Mouse (Mus musculus): Measurements from ENCODE around the gene Ssx2ip. TPM values are rescaled to one million over a fixed set of nuclear protein-coding genes. Genes with fewer than 3 reads are reported as not detected.
"Not testable (repeated sequence)": the region's sequence is repeated elsewhere in the genome, so short reads cannot be mapped to it uniquely, and the experiment has no call there.

The Ssx2ip gene
- polyA plus RNA-seq, 1 experiment from 2014 or later = 20.1 TPM

DNA sequence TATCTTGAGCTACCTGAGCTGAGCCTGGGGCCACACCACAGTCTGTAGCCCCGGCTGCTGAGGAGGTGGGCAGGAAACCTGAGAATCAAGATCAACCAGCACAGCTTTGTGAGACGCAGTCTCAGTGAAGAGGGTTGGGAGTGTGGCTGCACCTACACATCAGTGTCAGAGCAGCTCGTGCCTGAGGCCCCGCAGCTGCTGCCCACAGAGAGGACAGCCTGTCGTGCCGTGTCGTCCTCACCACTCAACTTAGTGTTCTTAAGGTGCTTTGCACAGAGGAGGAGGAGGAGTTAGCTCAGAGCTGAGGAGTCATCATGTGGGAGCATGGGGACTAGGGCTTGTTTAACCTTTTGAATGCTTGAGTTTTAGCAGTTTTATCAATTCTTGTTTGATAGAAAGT, 21.5 kb downstream of the Ssx2ip start:
- DNase-seq (ENCODE audit: low spot score) = no peak
- Histone ChIP-seq H3K9me3 (replicated peaks) (no peaks in the 10 kb centered on the region), H3K27ac (no peak overlapping the region), H3K4me1 (peaks cover 6% of the 10 kb centered on the region), H3K27me3 (ENCODE audit: low read depth, poor library complexity, severe bottlenecking) (no peaks in the 10 kb centered on the region), H3K36me3 (peaks cover 65% of the 10 kb centered on the region), H3K4me3 (no peak overlapping the region)
- WGBS = 70% methylated on average over 7 of the region's 7 CpGs

DNA sequence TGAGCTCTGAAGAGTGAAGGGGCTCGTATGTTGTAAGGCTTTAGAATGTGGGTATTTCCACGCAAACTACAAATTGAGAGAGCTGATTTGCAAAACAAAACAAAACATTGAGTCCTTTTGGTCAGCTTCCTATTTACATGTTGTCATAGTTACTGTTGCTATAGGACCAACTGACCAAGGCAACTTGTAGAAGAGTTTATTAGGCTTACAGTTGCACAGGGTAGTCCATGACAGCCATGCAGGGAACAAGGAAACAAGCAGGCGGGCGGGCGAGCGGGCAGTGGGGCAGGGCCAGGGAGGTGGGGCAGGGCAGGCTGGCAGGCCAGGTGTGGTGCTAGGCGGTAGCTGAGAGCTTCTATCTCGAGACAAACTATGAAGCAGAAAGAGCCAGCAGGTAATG, 22.0 kb downstream of the Ssx2ip start:
- WGBS = 91% methylated on average over 8 of the region's 8 CpGs
- no peak overlapping the region for H3K4me3 ChIP-seq
- no peaks in the 10 kb centered on the region for H3K27me3 ChIP-seq (ENCODE audit: low read depth, poor library complexity, severe bottlenecking)
- H3K4me1 ChIP-seq = peaks cover 6% of the 10 kb centered on the region
- no peak overlapping the region for H3K27ac ChIP-seq
- H3K9me3 ChIP-seq (replicated peaks) = no peaks in the 10 kb centered on the region
- no peak for DNase-seq (ENCODE audit: low spot score)
- peaks cover 67% of the 10 kb centered on the region for H3K36me3 ChIP-seq

DNA sequence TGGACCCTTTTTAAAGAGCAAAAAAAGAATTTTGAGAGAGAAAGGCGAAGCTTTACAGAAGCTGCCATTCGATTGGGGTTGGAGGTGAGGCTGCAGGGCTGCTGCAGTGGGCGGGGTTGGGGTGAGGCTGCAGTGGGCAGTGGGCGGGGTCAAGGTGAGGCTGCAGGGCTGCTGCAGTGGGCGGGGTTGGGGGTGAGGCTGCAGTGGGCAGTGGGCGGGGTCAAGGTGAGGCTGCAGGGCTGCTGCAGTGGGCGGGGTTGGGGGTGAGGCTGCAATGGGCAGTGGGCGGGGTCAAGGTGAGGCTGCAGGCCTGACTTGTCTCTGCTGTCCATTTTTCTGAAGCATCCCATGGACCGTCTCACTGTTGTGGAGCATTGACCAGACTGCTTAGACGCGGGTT, 28.6 kb downstream of the Ssx2ip start:
- H3K27ac ChIP-seq; H3K4me3 ChIP-seq; DNase-seq (ENCODE audit: low spot score); H3K27me3 ChIP-seq (ENCODE audit: low read depth, poor library complexity, severe bottlenecking); H3K9me3 ChIP-seq (replicated peaks); H3K4me1 ChIP-seq: not testable (repeated sequence)
- peaks cover 79% of the 10 kb centered on the region for H3K36me3 ChIP-seq
- WGBS = 90% methylated on average over 11 of the region's 11 CpGs

DNA sequence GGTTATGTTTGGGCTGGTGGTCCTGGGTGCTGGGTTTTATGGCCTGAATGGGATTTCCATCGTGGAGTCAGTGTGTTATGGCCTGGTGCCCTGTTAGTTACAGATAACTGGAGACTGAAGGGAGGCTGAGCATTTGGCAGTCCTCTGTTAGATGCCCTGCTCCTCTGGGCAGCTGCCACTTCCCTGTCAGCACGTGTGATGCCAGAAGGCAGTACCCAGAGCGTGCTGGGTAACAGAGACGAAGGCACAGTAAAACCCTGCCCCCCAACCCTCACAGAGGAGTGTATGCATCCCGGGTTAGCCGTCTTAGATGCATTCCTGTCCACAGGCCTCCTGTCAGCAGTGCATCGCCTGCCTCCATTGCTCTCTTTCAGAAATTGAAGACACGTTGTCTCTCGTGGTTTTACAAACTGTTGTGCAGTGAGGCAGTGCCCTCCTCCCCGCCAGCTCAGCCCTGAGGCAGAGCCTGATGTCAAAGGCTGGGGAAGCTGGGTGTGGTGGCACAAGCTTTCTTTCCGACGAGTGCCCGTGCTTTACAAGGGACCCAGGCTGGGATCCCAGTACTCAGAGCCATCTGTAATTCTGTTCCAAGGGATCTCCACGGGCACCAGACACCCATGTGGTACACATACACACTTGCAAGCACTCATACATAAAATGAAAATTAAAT, 29.4 kb downstream of the Ssx2ip start:
- Histone ChIP-seq H3K27ac (no peak overlapping the region), H3K27me3 (ENCODE audit: low read depth, poor library complexity, severe bottlenecking) (no peaks in the 10 kb centered on the region), H3K9me3 (replicated peaks) (no peaks in the 10 kb centered on the region), H3K36me3 (peaks cover 79% of the 10 kb centered on the region), H3K4me3 (no peak overlapping the region), H3K4me1 (no peaks in the 10 kb centered on the region)
- 90% methylated on average over 14 of the region's 14 CpGs for WGBS
- DNase-seq (ENCODE audit: low spot score) = no peak

DNA sequence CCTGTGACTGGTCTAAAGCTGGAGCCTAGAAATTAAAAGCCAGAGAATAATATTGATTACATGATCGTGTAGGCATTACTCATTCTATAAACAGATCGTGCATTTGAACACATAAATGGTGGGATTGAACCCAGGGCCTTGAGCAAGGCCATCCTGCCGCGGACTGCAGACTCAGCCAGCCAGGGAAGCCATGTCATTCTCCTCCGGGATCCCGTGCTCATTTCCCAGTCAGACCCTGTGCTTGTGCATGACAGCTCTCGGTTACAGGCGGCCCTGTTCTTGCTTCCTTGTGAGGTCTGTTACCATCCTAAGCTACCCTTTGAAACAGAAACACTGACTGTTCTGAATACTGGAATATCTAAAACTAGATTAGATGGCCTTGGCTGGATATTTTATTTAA, 30.2 kb downstream of the Ssx2ip start:
- DNase-seq (ENCODE audit: low spot score) = no peak

DNA sequence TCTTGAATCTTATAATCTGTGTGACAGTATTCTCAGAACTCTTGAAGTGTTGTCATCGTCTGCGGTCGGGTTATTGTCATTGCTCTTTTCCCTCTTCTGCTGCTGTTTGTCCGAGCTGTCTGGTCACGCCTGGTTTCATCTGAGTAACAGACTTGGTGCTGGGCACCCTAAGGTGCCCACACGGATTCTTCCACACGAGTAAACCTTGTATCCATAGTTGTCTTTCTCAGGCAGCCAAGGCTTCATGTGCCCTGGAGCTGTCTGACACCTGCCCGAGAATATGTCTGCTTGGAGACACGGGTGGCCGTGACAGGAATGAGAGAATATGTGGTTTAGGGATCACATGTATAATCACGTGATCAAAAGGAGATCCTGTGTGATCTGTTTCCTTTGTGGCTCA, 31.1 kb downstream of the Ssx2ip start:
- Histone ChIP-seq H3K36me3 (peaks cover 81% of the 10 kb centered on the region), H3K4me1 (no peaks in the 10 kb centered on the region), H3K4me3 (no peak overlapping the region), H3K9me3 (replicated peaks) (no peaks in the 10 kb centered on the region), H3K27ac (no peak overlapping the region), H3K27me3 (ENCODE audit: low read depth, poor library complexity, severe bottlenecking) (no peaks in the 10 kb centered on the region)
- no peak for DNase-seq (ENCODE audit: low spot score)
- WGBS = 95% methylated on average over 11 of the region's 11 CpGs

More for the DNA sequence above, 30.2 kb downstream of the Ssx2ip start:
- Histone ChIP-seq H3K27me3 (ENCODE audit: low read depth, poor library complexity, severe bottlenecking) (no peaks in the 10 kb centered on the region), H3K27ac (no peak overlapping the region), H3K36me3 (peaks cover 75% of the 10 kb centered on the region), H3K4me1 (no peaks in the 10 kb centered on the region), H3K4me3 (no peak overlapping the region), H3K9me3 (replicated peaks) (no peaks in the 10 kb centered on the region)
- 96% methylated on average over 8 of the region's 8 CpGs for WGBS

DNA sequence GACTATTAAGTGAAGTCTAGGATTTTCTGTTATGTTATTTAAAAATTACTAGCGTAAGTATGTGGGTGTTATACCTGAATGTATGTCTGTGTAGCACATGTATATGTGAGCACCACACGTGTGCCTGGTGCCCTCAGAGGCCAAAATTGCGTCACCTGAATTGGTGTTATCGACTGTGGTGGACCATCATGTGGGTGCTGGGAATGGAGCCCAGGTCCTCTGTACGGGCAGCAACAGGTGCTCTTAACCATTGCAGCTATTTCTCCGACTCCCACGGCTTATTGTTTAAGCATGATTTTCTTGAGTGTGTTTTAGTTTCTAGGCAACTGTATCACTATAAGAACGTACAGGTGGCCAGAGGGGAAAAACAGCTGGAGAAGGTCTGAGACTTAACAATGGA, 31.7 kb downstream of the Ssx2ip start:
- H3K27ac ChIP-seq = no peak overlapping the region
- H3K36me3 ChIP-seq = peaks cover 77% of the 10 kb centered on the region
- no peaks in the 10 kb centered on the region for H3K27me3 ChIP-seq (ENCODE audit: low read depth, poor library complexity, severe bottlenecking)
- H3K9me3 ChIP-seq (replicated peaks) = no peaks in the 10 kb centered on the region
- 95% methylated on average over 8 of the region's 8 CpGs for WGBS
- DNase-seq (ENCODE audit: low spot score) = no peak
- no peak overlapping the region for H3K4me3 ChIP-seq
- H3K4me1 ChIP-seq = no peaks in the 10 kb centered on the region

DNA sequence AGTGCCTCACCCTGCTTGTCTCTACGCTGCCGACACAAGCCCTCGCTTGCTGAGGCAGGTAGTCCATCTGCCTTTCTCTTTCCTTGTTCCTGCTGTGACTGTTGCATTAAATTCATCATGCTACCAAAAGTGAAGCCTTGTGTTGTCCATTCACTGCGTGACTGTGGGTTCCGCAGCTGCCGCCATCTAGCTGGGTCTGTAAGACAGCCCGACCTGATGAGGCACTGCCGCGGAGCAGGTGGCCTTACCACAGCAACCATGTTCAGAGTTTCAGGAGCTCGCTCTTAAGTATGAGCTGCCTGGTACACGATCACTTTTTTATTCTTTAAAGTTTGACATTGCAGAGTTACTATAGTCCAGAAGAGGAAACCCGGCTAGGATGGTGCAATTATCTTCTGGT, 35.6 kb downstream of the Ssx2ip start:
- DNase-seq (ENCODE audit: low spot score) = peak; percentile 19
- Histone ChIP-seq H3K9me3 (replicated peaks) (no peaks in the 10 kb centered on the region), H3K36me3 (peaks cover 47% of the 10 kb centered on the region), H3K27ac (no peak overlapping the region), H3K27me3 (ENCODE audit: low read depth, poor library complexity, severe bottlenecking) (no peaks in the 10 kb centered on the region), H3K4me3 (no peak overlapping the region), H3K4me1 (no peaks in the 10 kb centered on the region)
- WGBS = 94% methylated on average over 12 of the region's 12 CpGs

DNA sequence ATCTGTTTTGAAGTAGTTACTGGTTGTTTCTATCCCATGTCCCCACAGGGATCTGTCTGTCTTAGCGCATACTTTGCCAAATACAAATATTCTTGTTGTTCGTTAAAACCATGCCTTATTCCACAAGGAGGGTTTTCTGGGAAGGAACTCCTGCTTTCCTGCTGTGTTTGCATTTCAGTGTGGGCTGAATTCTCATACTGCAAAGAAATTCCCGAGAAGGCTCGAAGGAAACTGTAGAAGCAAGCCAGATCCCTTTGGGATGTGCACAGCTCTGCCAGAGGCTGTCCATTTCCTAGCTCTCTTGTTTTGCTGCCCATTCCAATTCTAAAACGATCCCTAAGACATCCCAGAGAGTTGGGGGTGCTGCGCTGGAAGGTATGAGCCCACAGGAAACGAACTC, 36.0 kb downstream of the Ssx2ip start:
- Histone ChIP-seq H3K36me3 (peaks cover 46% of the 10 kb centered on the region), H3K9me3 (replicated peaks) (no peaks in the 10 kb centered on the region), H3K27me3 (ENCODE audit: low read depth, poor library complexity, severe bottlenecking) (no peaks in the 10 kb centered on the region), H3K4me1 (no peaks in the 10 kb centered on the region), H3K4me3 (no peak overlapping the region), H3K27ac (no peak overlapping the region)
- DNase-seq (ENCODE audit: low spot score) = peak; percentile 19
- WGBS = 91% methylated on average over 7 of the region's 7 CpGs

DNA sequence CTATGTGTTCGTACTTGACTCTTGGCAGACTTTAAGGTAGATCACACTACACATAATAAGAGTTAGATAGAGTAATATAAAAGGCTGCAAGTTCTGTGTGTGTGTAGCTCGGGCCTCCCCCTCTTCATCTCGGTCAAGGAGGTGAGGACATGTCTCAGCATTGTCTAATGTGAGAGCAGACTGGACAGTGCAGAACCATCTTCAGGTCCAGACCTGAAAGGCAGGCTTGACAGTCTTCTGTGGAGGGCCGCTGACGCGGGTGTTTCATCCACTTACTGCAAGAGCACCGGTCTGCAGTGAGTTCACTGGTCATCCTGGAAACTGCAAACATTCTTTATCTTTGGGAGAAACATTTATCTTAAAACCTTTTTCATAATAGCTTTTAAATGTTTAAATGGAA, 38.0 kb downstream of the Ssx2ip start:
- Histone ChIP-seq H3K9me3 (replicated peaks) (no peaks in the 10 kb centered on the region), H3K4me3 (no peak overlapping the region), H3K27ac (no peak overlapping the region), H3K36me3 (peaks cover 27% of the 10 kb centered on the region), H3K4me1 (no peaks in the 10 kb centered on the region), H3K27me3 (ENCODE audit: low read depth, poor library complexity, severe bottlenecking) (no peaks in the 10 kb centered on the region)
- WGBS = 94% methylated on average over 7 of the region's 7 CpGs
- DNase-seq (ENCODE audit: low spot score) = no peak

DNA sequence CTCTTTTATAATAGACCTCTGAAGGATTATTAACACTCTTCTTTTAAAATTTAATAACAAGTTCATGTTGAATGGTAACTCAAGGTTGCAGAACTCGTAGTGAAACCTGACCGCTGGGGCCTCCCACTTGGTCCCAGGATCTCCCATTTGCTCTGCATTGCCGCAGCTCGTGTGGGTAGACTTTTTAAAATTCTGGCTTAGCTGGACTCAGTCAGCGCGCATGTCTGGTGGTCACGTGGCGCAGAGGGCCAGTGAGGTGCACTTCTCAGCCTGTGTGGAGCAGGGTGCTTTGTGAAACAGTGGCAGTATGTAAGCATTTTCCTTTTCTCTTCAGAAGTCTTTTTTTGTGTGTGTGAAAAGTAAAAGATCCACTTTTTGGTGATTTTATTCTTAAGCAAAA, 38.5 kb downstream of the Ssx2ip start:
- Histone ChIP-seq H3K27ac (no peak overlapping the region), H3K36me3 (peaks cover 23% of the 10 kb centered on the region), H3K27me3 (ENCODE audit: low read depth, poor library complexity, severe bottlenecking) (no peaks in the 10 kb centered on the region), H3K9me3 (replicated peaks) (no peaks in the 10 kb centered on the region), H3K4me3 (no peak overlapping the region), H3K4me1 (no peaks in the 10 kb centered on the region)
- DNase-seq (ENCODE audit: low spot score) = no peak
- 95% methylated on average over 8 of the region's 8 CpGs for WGBS

DNA sequence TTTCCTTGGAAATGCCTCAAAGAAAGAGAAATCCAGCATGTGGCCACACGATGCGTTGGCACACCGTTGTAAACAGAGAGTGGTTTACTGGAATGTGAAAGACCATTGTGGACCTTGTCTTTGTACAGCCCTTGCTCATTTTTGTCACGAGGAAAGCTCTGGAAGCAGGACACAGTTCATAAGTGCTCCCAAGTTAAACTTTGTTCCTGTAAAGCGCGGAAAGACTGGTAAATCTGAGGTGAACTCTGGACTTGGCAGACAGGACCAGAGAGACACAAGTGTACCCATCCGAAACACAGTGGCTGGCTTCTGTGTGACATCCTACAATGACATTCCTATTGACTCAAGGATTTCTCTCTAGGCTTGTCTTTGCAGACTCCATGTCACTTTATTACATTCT, 38.9 kb downstream of the Ssx2ip start:
- Histone ChIP-seq H3K9me3 (replicated peaks) (no peaks in the 10 kb centered on the region), H3K36me3 (peaks cover 18% of the 10 kb centered on the region)

DNA sequence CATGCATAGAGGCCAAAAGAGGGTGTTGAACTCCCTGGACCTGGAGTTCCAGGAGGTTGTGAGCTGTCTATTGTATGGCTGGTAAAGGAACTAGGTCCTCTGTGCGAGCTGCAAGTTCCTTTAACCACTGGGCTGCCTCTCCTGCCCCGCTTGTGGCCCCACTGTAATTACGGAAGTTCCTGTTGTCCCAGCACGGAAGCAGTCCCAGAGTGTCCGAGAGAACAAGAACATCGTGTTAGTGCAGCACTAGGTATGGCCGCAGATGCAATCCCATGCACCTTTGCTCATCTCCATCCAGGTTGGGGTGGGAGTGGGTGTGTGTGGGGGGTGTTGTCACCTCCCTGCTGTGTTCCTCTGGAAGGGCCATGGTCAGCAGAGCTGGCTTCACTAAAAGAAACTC, 40.4 kb downstream of the Ssx2ip start:
- Histone ChIP-seq H3K4me3 (no peak overlapping the region), H3K36me3 (peaks cover 11% of the 10 kb centered on the region; the same call in 1 of the 2 replicates), H3K27ac (no peak overlapping the region), H3K27me3 (ENCODE audit: low read depth, poor library complexity, severe bottlenecking) (no peaks in the 10 kb centered on the region), H3K9me3 (replicated peaks) (no peaks in the 10 kb centered on the region), H3K4me1 (0 out of 2 replicates have a peak, but pooled peaks cover 2% of the 10 kb centered on the region)
- no peak for DNase-seq (ENCODE audit: low spot score)
- WGBS = 87% methylated on average over 7 of the region's 7 CpGs

More for the DNA sequence above, 38.9 kb downstream of the Ssx2ip start:
- Histone ChIP-seq H3K4me3 (no peak overlapping the region), H3K27ac (no peak overlapping the region), H3K27me3 (ENCODE audit: low read depth, poor library complexity, severe bottlenecking) (no peaks in the 10 kb centered on the region), H3K4me1 (no peaks in the 10 kb centered on the region)
- no peak for DNase-seq (ENCODE audit: low spot score)
- 96% methylated on average over 7 of the region's 7 CpGs for WGBS

DNA sequence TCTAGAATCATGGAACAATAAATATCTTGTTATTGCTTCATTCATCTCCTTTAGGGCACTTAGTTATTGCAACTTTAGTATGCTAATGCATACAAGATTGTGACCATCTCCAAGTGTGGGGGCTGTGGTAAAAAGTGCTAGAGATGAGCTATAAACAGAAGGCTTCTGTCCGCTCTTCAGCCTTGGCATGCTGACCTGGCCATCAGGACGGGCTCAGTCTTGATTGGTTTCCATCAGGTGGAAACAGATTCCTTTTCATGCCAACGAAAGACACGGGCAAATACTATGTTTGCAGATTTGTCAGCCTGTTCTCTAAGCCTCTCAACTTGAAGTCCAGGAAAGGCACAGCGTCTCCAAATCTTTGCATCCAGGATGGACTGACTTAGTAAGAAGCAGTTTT, 42.7 kb downstream of the Ssx2ip start:
- 0 out of 2 replicates have a peak, but pooled peaks cover 2% of the 10 kb centered on the region for H3K36me3 ChIP-seq
- no peak overlapping the region for H3K4me3 ChIP-seq
- no peaks in the 10 kb centered on the region for H3K9me3 ChIP-seq (replicated peaks)
- H3K4me1 ChIP-seq = peaks cover 18% of the 10 kb centered on the region
- DNase-seq (ENCODE audit: low spot score) = no peak
- no peaks in the 10 kb centered on the region for H3K27me3 ChIP-seq (ENCODE audit: low read depth, poor library complexity, severe bottlenecking)
- 93% methylated on average over 5 of the region's 5 CpGs for WGBS
- no peak overlapping the region for H3K27ac ChIP-seq

All from limb, embryonic 10.5 days (tissue).